Mouse (Mus musculus) cortical plate, adult 2 months (tissue): ENCODE data around the gene Zbtb20.

Experiments used
- CTCF ChIP-seq: fragments of 200-500 bp; IDR thresholded peaks from 2 replicates; pipeline ENCODE4 v1.5.1; 2011; ENCODE audit warnings: mild to moderate bottlenecking, control low read depth, low read length; ENCODE audit not compliant: insufficient read depth; ENCODE audit errors: extremely low read depth
- POLR2A ChIP-seq: fragments of 200-500 bp; IDR thresholded peaks from 2 replicates; pipeline ENCODE4 v1.6.1; 2011; ENCODE audit warnings: mild to moderate bottlenecking, low read length, control low read depth; ENCODE audit not compliant: insufficient read depth; ENCODE audit errors: extremely low read depth

DNA sequence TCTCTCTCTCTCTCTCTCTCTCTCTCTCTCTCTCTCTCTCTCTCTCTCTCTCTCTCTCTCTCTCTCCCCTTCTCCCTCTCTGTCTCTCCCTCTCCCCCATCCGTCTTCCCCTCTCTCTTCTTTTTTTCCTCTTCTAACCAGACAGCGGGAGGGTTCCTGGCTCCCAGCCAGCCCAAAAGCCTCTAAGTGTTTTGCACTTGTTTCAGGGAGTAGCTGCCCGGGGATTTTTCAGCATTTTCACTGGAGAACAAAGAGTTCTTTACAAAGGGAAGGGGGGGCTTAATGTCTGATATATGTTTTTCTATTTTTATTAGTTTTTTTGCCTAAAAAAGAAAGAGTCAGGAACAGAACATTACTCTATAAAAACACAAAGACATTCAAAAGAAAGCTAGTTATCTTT, 628.5 kb downstream of the Zbtb20 start:
- no peak for TF ChIP-seq POLR2A
- TF ChIP-seq CTCF: no peak
